Mouse (Mus musculus) forebrain, embryonic 14.5 days (tissue): ENCODE measurements around the gene Bcas1. TPM values are rescaled to one million over a fixed set of nuclear protein-coding genes. Genes with fewer than 3 reads are reported as not detected.

Source experiments
- ATAC-seq: fragments of 200-750 bp; cut with Nextera tagmentation; 2 replicates; pipeline ENCODE4 v1.8.0; 2017; ENCODE audit warnings: mild to moderate bottlenecking, moderate library complexity
- DNase-seq: peaks from one replicate; pipeline ENCODE4 v3.0.0-alpha.2; 2015; ENCODE audit warnings: low spot score
- H3K27ac ChIP-seq: fragments of 300-500 bp; sonication (generic); 2 replicates; pipeline ENCODE4 v1.5.1; 2014; ENCODE audit warnings: low read depth, mild to moderate bottlenecking, control low read depth, low read length, moderate library complexity
- H3K27me3 ChIP-seq: fragments of 300-500 bp; sonication (generic); replicated peaks from 2 replicates; pipeline ENCODE4 v1.6.1; 2014; ENCODE audit warnings: low read length, control low read depth, mixed read lengths; ENCODE audit not compliant: control insufficient read depth, insufficient read depth
- H3K36me3 ChIP-seq: fragments of 300-500 bp; sonication (generic); 2 replicates; pipeline ENCODE4 v1.6.1; 2014; ENCODE audit warnings: low read length, control low read depth; ENCODE audit not compliant: control insufficient read depth, insufficient read depth
- H3K4me1 ChIP-seq: fragments of 300-500 bp; sonication (generic); 2 replicates; pipeline ENCODE4 v1.6.1; 2014; ENCODE audit warnings: antibody characterized with exemption, low read length, control low read depth; ENCODE audit not compliant: control insufficient read depth, insufficient read depth
- H3K4me2 ChIP-seq: fragments of 300-500 bp; sonication (generic); 2 replicates; pipeline ENCODE4 v1.6.1; 2014; ENCODE audit warnings: mild to moderate bottlenecking, control low read depth, low read length
- H3K4me3 ChIP-seq: fragments of 300-500 bp; sonication (generic); 2 replicates; pipeline ENCODE4 v1.5.1; 2014; ENCODE audit warnings: low read depth, low read length, control low read depth
- H3K9ac ChIP-seq: fragments of 300-500 bp; sonication (generic); 2 replicates; pipeline ENCODE4 v1.6.1; 2014; ENCODE audit warnings: mild to moderate bottlenecking, low read length, control low read depth, moderate library complexity
- H3K9me3 ChIP-seq: fragments of 300-500 bp; sonication (generic); replicated peaks from 2 replicates; pipeline ENCODE4 v1.6.1; 2016; ENCODE audit warnings: low read length, control low read depth, mixed read lengths; ENCODE audit not compliant: control insufficient read depth
- WGBS: fragments of 180-500 bp; shearing (Covaris S2); extraction: QIAGEN DNeasy Blood & Tissue Kit; methylation state at CpG from one replicate; pipeline ENCODE4 v1.1.7; 2014; 5-methylcytosine and 5-hydroxymethylcytosine counted together
- polyA plus RNA-seq: library from polyadenylated mRNA; unstranded; fragments of >200 nt; fragmentation: Nextera tagmentation; extraction: Ambion mirVana; gene quantifications from 2 replicates; pipeline ENCODE4 v1.2.1, GENCODE M21; 2014

Bcas1 gene
- polyA plus RNA-seq, 1 experiment from 2014 or later: 1.4 TPM

GRCm38 (mm10) chr2:170336266-170336760 is 91.3 kb downstream of the Bcas1 start:
- Histone ChIP-seq H3K4me1 (no peaks in the 10 kb centered on the region), H3K9me3 (no peaks in the 10 kb centered on the region), H3K36me3 (no peaks in the 10 kb centered on the region), H3K27ac (no peak overlapping the region), H3K4me2 (no peak overlapping the region), H3K27me3 (no peaks in the 10 kb centered on the region), H3K4me3 (no peak overlapping the region), H3K9ac (no peak overlapping the region)
- ATAC-seq: no peak
- WGBS: 84% methylated on average over 9 of the region's 9 CpGs
- DNase-seq: no peak

GRCm38 (mm10) chr2:170335168-170335567 is 92.5 kb downstream of the Bcas1 start:
- H3K9me3 ChIP-seq: no peaks in the 10 kb centered on the region
- no peak overlapping the region for H3K4me3 ChIP-seq
- H3K4me2 ChIP-seq: no peak overlapping the region
- no peaks in the 10 kb centered on the region for H3K27me3 ChIP-seq
- 96% methylated on average over 5 of the region's 5 CpGs for WGBS
- no peak overlapping the region for H3K27ac ChIP-seq
- ATAC-seq (no peak), DNase-seq (no peak)
- H3K9ac ChIP-seq: no peak overlapping the region
- no peaks in the 10 kb centered on the region for H3K4me1 ChIP-seq
- H3K36me3 ChIP-seq: no peaks in the 10 kb centered on the region

- Histone ChIP-seq H3K27ac (no peak overlapping the region), H3K9ac (no peak overlapping the region), H3K4me2 (no peak overlapping the region), H3K4me1 (no peaks in the 10 kb centered on the region), H3K4me3 (no peak overlapping the region), H3K9me3 (no peaks in the 10 kb centered on the region), H3K27me3 (no peaks in the 10 kb centered on the region), H3K36me3 (no peaks in the 10 kb centered on the region)
- whole genome bisulfite sequencing: 70% methylated on average over 2 of the region's 2 CpGs
- no peak for DNase-seq
- ATAC-seq: no peak
These were observed 95.8 kb downstream of the Bcas1 start for GRCm38 (mm10) chr2:170331870-170332269.

- Histone ChIP-seq H3K4me1 (no peaks in the 10 kb centered on the region), H3K9ac (no peak overlapping the region), H3K36me3 (no peaks in the 10 kb centered on the region), H3K4me2 (no peak overlapping the region), H3K9me3 (no peaks in the 10 kb centered on the region), H3K4me3 (no peak overlapping the region), H3K27me3 (no peaks in the 10 kb centered on the region), H3K27ac (no peak overlapping the region)
- DNase-seq (no peak), ATAC-seq (no peak)
- 88% methylated on average over 8 of the region's 8 CpGs for WGBS
These were observed 97.2 kb downstream of the Bcas1 start for GRCm38 (mm10) chr2:170330466-170330865.

GRCm38 (mm10) chr2:170329921-170330320 is 97.7 kb downstream of the Bcas1 start:
- no peaks in the 10 kb centered on the region for H3K4me1 ChIP-seq
- H3K4me2 ChIP-seq: no peak overlapping the region
- no peak overlapping the region for H3K27ac ChIP-seq
- no peaks in the 10 kb centered on the region for H3K36me3 ChIP-seq
- H3K9me3 ChIP-seq: no peaks in the 10 kb centered on the region
- ATAC-seq (no peak), DNase-seq (no peak)
- WGBS: 94% methylated on average over 13 of the region's 13 CpGs
- H3K9ac ChIP-seq: no peak overlapping the region
- no peaks in the 10 kb centered on the region for H3K27me3 ChIP-seq
- H3K4me3 ChIP-seq: no peak overlapping the region

- peak; percentile 90 for DNase-seq
- H3K4me1 ChIP-seq: peaks cover 7% of the 10 kb centered on the region
- no peaks in the 10 kb centered on the region for H3K9me3 ChIP-seq
- H3K4me3 ChIP-seq: peak overlapping the region; percentile 26
- peak overlapping the region; percentile 52 for H3K4me2 ChIP-seq
- H3K9ac ChIP-seq: peak overlapping the region; percentile 55; the same call in 1 of the 2 replicates
- WGBS: 3% methylated on average over 19 of the region's 19 CpGs
- H3K36me3 ChIP-seq: no peaks in the 10 kb centered on the region
- peak; percentile 74 for ATAC-seq
- H3K27me3 ChIP-seq: no peaks in the 10 kb centered on the region
- H3K27ac ChIP-seq: no peak overlapping the region
These were observed 103.7 kb downstream of the Bcas1 start for GRCm38 (mm10) chr2:170323925-170324347.

- H3K27ac ChIP-seq: no peak overlapping the region
- H3K4me3 ChIP-seq: no peak overlapping the region
- no peaks in the 10 kb centered on the region for H3K9me3 ChIP-seq
- no peaks in the 10 kb centered on the region for H3K36me3 ChIP-seq
- H3K9ac ChIP-seq: no peak overlapping the region
- H3K4me1 ChIP-seq: peaks cover 7% of the 10 kb centered on the region
- 38% methylated on average over 3 of the region's 3 CpGs for WGBS
- ATAC-seq (no peak), DNase-seq (no peak)
- H3K4me2 ChIP-seq: no peak overlapping the region
- H3K27me3 ChIP-seq: no peaks in the 10 kb centered on the region
These were observed 105.6 kb downstream of the Bcas1 start for GRCm38 (mm10) chr2:170322013-170322414.

- Histone ChIP-seq H3K27me3 (no peaks in the 10 kb centered on the region), H3K4me1 (peaks cover 7% of the 10 kb centered on the region), H3K36me3 (no peaks in the 10 kb centered on the region), H3K4me3 (no peak overlapping the region), H3K4me2 (no peak overlapping the region), H3K9me3 (no peaks in the 10 kb centered on the region), H3K9ac (no peak overlapping the region), H3K27ac (no peak overlapping the region)
- DNase-seq (no peak), ATAC-seq (no peak)
- 50% methylated on average over 5 of the region's 5 CpGs for WGBS
These were observed 106.1 kb downstream of the Bcas1 start for GRCm38 (mm10) chr2:170321579-170321978.

GRCm38 (mm10) chr2:170319533-170320463 is 107.8 kb downstream of the Bcas1 start:
- WGBS: 22% methylated on average over 17 of the region's 20 CpGs
- H3K4me2 ChIP-seq: peak overlapping the region; percentile 71
- ATAC-seq: peak; percentile 27; the same call in 1 of the 2 replicates

More at GRCm38 (mm10) chr2:170319533-170320463, 107.8 kb downstream of the Bcas1 start:
- DNase-seq: no peak
- peak overlapping the region; percentile 67 for H3K9ac ChIP-seq
- H3K4me3 ChIP-seq: peak overlapping the region; percentile 35
- no peaks in the 10 kb centered on the region for H3K36me3 ChIP-seq
- H3K27ac ChIP-seq: peak overlapping the region; percentile 49; the same call in 1 of the 2 replicates
- no peaks in the 10 kb centered on the region for H3K9me3 ChIP-seq
- H3K4me1 ChIP-seq: peaks cover 7% of the 10 kb centered on the region
- H3K27me3 ChIP-seq: no peaks in the 10 kb centered on the region
